Comparison of ENCODE assay signal across 10 mouse cellular contexts in the genomic region with DNA sequence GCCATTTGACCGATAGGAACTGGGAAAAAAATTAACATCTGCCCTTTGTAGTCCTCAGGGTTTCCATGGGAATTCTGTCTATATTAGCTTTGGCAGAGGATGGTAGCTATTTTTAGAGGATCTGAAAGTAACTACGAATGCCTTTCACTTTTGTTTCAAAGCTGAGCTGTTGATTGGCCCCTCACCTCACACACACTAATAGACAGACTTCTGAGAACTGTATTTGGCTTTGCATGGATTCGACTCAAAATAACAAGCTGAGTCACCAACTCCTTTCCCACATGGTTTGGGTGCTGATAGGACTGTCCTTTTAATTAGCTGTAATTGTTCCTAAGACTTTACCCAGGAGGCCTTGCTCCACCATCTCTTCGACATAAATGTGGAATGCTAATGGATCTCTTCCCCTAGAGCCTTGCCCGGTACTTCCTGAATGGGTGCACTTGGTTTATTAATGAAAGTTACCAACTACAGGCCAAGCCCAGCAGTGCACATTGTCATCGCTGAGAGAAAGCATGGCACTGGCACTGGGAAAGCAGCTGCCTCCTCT.
DNase-seq lines count a peak whose midpoint lies in the region; ATAC-seq lines count a peak whose summit lies in the region.
"Had no signal": no experiment of that assay in that cellular context is flagged by ENCODE, and none has a peak within 500 bp of the region (broad histone marks: within the 10 kb centered on the region; RNA-seq: fewer than 3 reads in every experiment).

No protein-coding gene starts in this region.

- H3K4me2 ChIP-seq in limb, embryonic 13.5 days (replicated peaks): no peak overlapping the region
- H3K4me2 ChIP-seq: limb, embryonic 15.5 days had no signal

- H3K36me3 ChIP-seq in limb, embryonic 13.5 days: no peaks in the 10 kb centered on the region
- no peaks in the 10 kb centered on the region for H3K36me3 ChIP-seq in limb, embryonic 10.5 days
- no peaks in the 10 kb centered on the region for H3K36me3 ChIP-seq in heart, embryonic 10.5 days
- H3K36me3 ChIP-seq: limb, embryonic 15.5 days had no signal

- H3K9ac ChIP-seq in limb, embryonic 13.5 days: no peak overlapping the region
- H3K9ac ChIP-seq: limb, embryonic 15.5 days had no signal

- no peak for DNase-seq in limb, embryonic 10.5 days (ENCODE audit: low spot score)
- peak; percentile 61 for DNase-seq in Muller cell, postnatal 12 days (ENCODE audit: inconsistent ontology term)
- DNase-seq in heart, embryonic 10.5 days (ENCODE audit: low spot score): no peak
- DNase-seq in layer of hippocampus, postnatal 36 days: peak; percentile 4 to 6
- no peak for DNase-seq in embryo, embryonic 10.5 days (ENCODE audit: low spot score)
- DNase-seq in c-Kit-positive CD71-positive TER-119-positive erythroid progenitor cells, embryonic 14.5 days (ENCODE audit: low spot score): no peak
- DNase-seq in embryo, embryonic 11 days: no peak
- DNase-seq: gastrocnemius, postnatal 25 days had no signal

- 0 out of 2 replicates have a peak, but pooled peaks cover 6% of the 10 kb centered on the region for H3K4me1 ChIP-seq in limb, embryonic 13.5 days
- H3K4me1 ChIP-seq in limb, embryonic 10.5 days: 0 out of 2 replicates have a peak, but pooled peaks cover 4% of the 10 kb centered on the region
- H3K4me1 ChIP-seq in heart, embryonic 10.5 days: peaks cover 11% of the 10 kb centered on the region

- ATAC-seq in limb, embryonic 13.5 days (ENCODE audit: low FRiP score, low read depth): peak; percentile 51; the same call in 1 of the 2 replicates

- no peaks in the 10 kb centered on the region for H3K9me3 ChIP-seq in limb, embryonic 13.5 days
- no peaks in the 10 kb centered on the region for H3K9me3 ChIP-seq in limb, embryonic 10.5 days (replicated peaks)
- H3K9me3 ChIP-seq in heart, embryonic 10.5 days: no peaks in the 10 kb centered on the region
- H3K9me3 ChIP-seq: limb, embryonic 15.5 days had no signal

- no peak overlapping the region for H3K4me3 ChIP-seq in limb, embryonic 13.5 days
- H3K4me3 ChIP-seq in limb, embryonic 10.5 days: no peak overlapping the region
- peak overlapping the region; percentile 24; the same call in 1 of the 2 replicates for H3K4me3 ChIP-seq in heart, embryonic 10.5 days
- H3K4me3 ChIP-seq: limb, embryonic 15.5 days had no signal

- H3K27me3 ChIP-seq in limb, embryonic 13.5 days: no peaks in the 10 kb centered on the region
- no peaks in the 10 kb centered on the region for H3K27me3 ChIP-seq in limb, embryonic 10.5 days (ENCODE audit: low read depth, poor library complexity, severe bottlenecking)
- H3K27me3 ChIP-seq in heart, embryonic 10.5 days (ENCODE audit: insufficient read depth, poor library complexity, severe bottlenecking): no peaks in the 10 kb centered on the region
- H3K27me3 ChIP-seq: limb, embryonic 15.5 days had no signal

- no peak overlapping the region for H3K27ac ChIP-seq in limb, embryonic 13.5 days
- H3K27ac ChIP-seq in limb, embryonic 10.5 days: no peak overlapping the region
- H3K27ac ChIP-seq in heart, embryonic 10.5 days: peak overlapping the region; percentile 84
- H3K27ac ChIP-seq: limb, embryonic 15.5 days had no signal

- WGBS in limb, embryonic 13.5 days: 68% methylated on average over 6 of the region's 6 CpGs
- WGBS in limb, embryonic 10.5 days: 82% methylated on average over 6 of the region's 6 CpGs
- 43% methylated on average over 6 of the region's 6 CpGs for WGBS in heart, embryonic 10.5 days

Comparison
In these comparisons a context has a peak if more than half of its experiments do, and no peak if none do; other contexts are left out.
1. DNase-seq: peak in Muller cell, postnatal 12 days (single experiment) and layer of hippocampus, postnatal 36 days (2 of 2); none in limb, embryonic 10.5 days (single experiment), heart, embryonic 10.5 days (single experiment), embryo, embryonic 10.5 days (single experiment), c-Kit-positive CD71-positive TER-119-positive erythroid progenitor cells, embryonic 14.5 days (single experiment) and embryo, embryonic 11 days (single experiment).